Mouse (Mus musculus): ENCODE data around the gene Gdpd5. TPM values are rescaled to one million over a fixed set of nuclear protein-coding genes. Genes with fewer than 3 reads are reported as not detected.
A peak's percentile ranks its signal among the peaks of the same experiment; 100 is the strongest.

Gene Gdpd5
- 24.9 and 25.5 TPM in 2 replicates for polyA plus RNA-seq (2014; fragmentation: Nextera tagmentation; extraction: Ambion mirVana)

- Histone ChIP-seq H3K4me3 (ENCODE audit: control insufficient read depth in 1 of 2, insufficient read depth in 1 of 2, low read depth in 1 of 2, low read length in 2 of 2) (peak within 1 kb of the TSS; percentile 84 to 90), H3K27ac (replicated peaks in 1 of 2; ENCODE audit: control insufficient read depth in 1 of 2, insufficient read depth in 1 of 2, low read depth in 2 of 2, low read length in 2 of 2) (peak within 1 kb of the TSS; percentile 92 to 97), H3K9me3 (ENCODE audit: control insufficient read depth, low read length) (no peaks in the 10 kb centered on the region), H3K27me3 (ENCODE audit: control insufficient read depth, insufficient read depth, low read length) (no peaks in the 10 kb centered on the region), H3K4me2 (ENCODE audit: low read length) (peak within 1 kb of the TSS; percentile 87), H3K36me3 (ENCODE audit: control insufficient read depth, insufficient read depth, low read length) (no peaks in the 10 kb centered on the region; the same call in 1 of the 2 replicates), H3K9ac (ENCODE audit: low read length) (peak within 1 kb of the TSS; percentile 96), H3K4me1 (ENCODE audit: control insufficient read depth in 2 of 2, insufficient read depth in 2 of 2, low read length in 2 of 2) (peaks cover 39 to 55% of the 10 kb centered on the region in 2 experiments)
- ATAC-seq (ENCODE audit: insufficient number of reproducible peaks, insufficient read depth, low FRiP score, low read depth) = peak; percentile 94
- WGBS = under 1% methylated on average over 72 of the region's 73 CpGs
Observed at GRCm38 (mm10) chr7:99381214-99382087, at the start of gene Gdpd5. Gene Gdpd5 (plus strand): TSS chr7:99381414.

- no peaks in the 10 kb centered on the region for H3K27me3 ChIP-seq (ENCODE audit: control insufficient read depth, insufficient read depth, low read length)
- no peaks in the 10 kb centered on the region for H3K9me3 ChIP-seq (ENCODE audit: control insufficient read depth, low read length)
- no peak overlapping the region for H3K9ac ChIP-seq (ENCODE audit: low read length)
- H3K36me3 ChIP-seq (ENCODE audit: control insufficient read depth, insufficient read depth, low read length) = no peaks in the 10 kb centered on the region
- H3K4me1 ChIP-seq (ENCODE audit: control insufficient read depth in 2 of 2, insufficient read depth in 2 of 2, low read length in 2 of 2) = peaks cover 0 to 3% of the 10 kb centered on the region in 2 experiments; a peak in 1 of 4 replicates
- H3K27ac ChIP-seq (replicated peaks in 1 of 2; ENCODE audit: control insufficient read depth in 1 of 2, insufficient read depth in 1 of 2, low read depth in 2 of 2, low read length in 2 of 2) = no peak overlapping the region
- H3K4me3 ChIP-seq (ENCODE audit: control insufficient read depth in 1 of 2, insufficient read depth in 1 of 2, low read depth in 1 of 2, low read length in 2 of 2) = no peak overlapping the region
- 30% methylated on average over 12 of the region's 12 CpGs for WGBS
- no peak overlapping the region for H3K4me2 ChIP-seq (ENCODE audit: low read length)
- peak; percentile 76; the same call in 1 of the 2 replicates for ATAC-seq (ENCODE audit: insufficient number of reproducible peaks, insufficient read depth, low FRiP score, low read depth)
Observed at GRCm38 (mm10) chr7:99332774-99333480, 48.3 kb upstream of the Gdpd5 start.

DNA sequence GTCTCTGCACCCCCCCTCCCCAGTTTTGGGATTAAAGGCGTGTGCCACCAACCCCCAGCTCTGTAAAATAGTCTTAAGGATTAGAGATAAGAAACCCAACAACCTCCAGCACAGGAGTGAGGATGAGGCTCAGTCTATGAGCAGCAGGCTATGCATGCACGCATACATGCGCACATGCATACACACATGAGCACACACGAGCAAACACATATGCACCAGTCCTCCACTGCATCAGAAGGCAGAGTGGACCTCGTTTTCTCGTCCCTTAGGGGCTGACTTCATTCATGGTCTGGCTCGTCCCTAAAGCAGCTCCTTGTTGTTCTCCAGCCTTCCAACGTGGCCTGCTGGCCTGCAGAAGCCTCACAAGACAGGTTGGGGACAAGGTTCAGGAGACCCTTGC, 40.5 kb upstream of the Gdpd5 start:
- Histone ChIP-seq H3K27me3 (ENCODE audit: control insufficient read depth, insufficient read depth, low read length) (no peaks in the 10 kb centered on the region), H3K36me3 (ENCODE audit: control insufficient read depth, insufficient read depth, low read length) (peaks cover 50% of the 10 kb centered on the region), H3K4me1 (ENCODE audit: control insufficient read depth in 2 of 2, insufficient read depth in 2 of 2, low read length in 2 of 2) (no peaks in the 10 kb centered on the region), H3K9ac (ENCODE audit: low read length) (no peak overlapping the region), H3K4me3 (ENCODE audit: control insufficient read depth in 1 of 2, insufficient read depth in 1 of 2, low read depth in 1 of 2, low read length in 2 of 2) (no peak overlapping the region), H3K27ac (replicated peaks in 1 of 2; ENCODE audit: control insufficient read depth in 1 of 2, insufficient read depth in 1 of 2, low read depth in 2 of 2, low read length in 2 of 2) (no peak overlapping the region), H3K9me3 (ENCODE audit: control insufficient read depth, low read length) (no peaks in the 10 kb centered on the region), H3K4me2 (ENCODE audit: low read length) (no peak overlapping the region)
- 74% methylated on average over 8 of the region's 8 CpGs for WGBS
- no peak for ATAC-seq (ENCODE audit: insufficient number of reproducible peaks, insufficient read depth, low FRiP score, low read depth)

DNA sequence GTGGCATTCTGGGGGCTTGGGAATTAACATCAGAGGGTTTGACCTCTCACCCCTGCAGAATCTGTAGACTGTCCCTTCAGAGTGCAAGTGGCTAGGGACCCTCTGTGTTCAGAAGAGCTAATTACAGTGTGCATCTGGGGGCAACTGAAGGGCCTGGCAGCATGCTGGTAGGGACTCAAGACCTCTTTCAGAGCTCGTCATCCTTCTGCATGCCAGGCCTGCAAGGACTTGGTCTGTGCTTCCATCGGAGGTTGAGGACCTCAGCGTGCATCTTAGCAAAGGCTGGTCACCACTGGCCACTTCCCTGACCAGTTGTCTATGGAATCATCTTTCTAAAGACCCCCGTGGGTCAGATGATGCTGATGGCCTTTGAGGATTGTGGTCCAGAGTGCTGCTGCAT, 37.6 kb upstream of the Gdpd5 start:
- WGBS = 77% methylated on average over 4 of the region's 4 CpGs
- no peak overlapping the region for H3K4me3 ChIP-seq (ENCODE audit: control insufficient read depth in 1 of 2, insufficient read depth in 1 of 2, low read depth in 1 of 2, low read length in 2 of 2)
- no peak overlapping the region for H3K27ac ChIP-seq (replicated peaks in 1 of 2; ENCODE audit: control insufficient read depth in 1 of 2, insufficient read depth in 1 of 2, low read depth in 2 of 2, low read length in 2 of 2)
- ATAC-seq (ENCODE audit: insufficient number of reproducible peaks, insufficient read depth, low FRiP score, low read depth) = no peak
- H3K4me2 ChIP-seq (ENCODE audit: low read length) = no peak overlapping the region
- peaks cover 79% of the 10 kb centered on the region for H3K36me3 ChIP-seq (ENCODE audit: control insufficient read depth, insufficient read depth, low read length)
- H3K9me3 ChIP-seq (ENCODE audit: control insufficient read depth, low read length) = no peaks in the 10 kb centered on the region
- peaks cover 2 to 3% of the 10 kb centered on the region in 2 experiments; a peak in 2 of 4 replicates for H3K4me1 ChIP-seq (ENCODE audit: control insufficient read depth in 2 of 2, insufficient read depth in 2 of 2, low read length in 2 of 2)
- H3K27me3 ChIP-seq (ENCODE audit: control insufficient read depth, insufficient read depth, low read length) = no peaks in the 10 kb centered on the region
- H3K9ac ChIP-seq (ENCODE audit: low read length) = no peak overlapping the region

GRCm38 (mm10) chr7:99347268-99347667, 33.9 kb upstream of the Gdpd5 start:
- no peak overlapping the region for H3K27ac ChIP-seq (replicated peaks in 1 of 2; ENCODE audit: control insufficient read depth in 1 of 2, insufficient read depth in 1 of 2, low read depth in 2 of 2, low read length in 2 of 2)
- no peak overlapping the region for H3K4me3 ChIP-seq (ENCODE audit: control insufficient read depth in 1 of 2, insufficient read depth in 1 of 2, low read depth in 1 of 2, low read length in 2 of 2)
- WGBS = 94% methylated on average over 10 of the region's 10 CpGs
- peaks cover 89% of the 10 kb centered on the region for H3K36me3 ChIP-seq (ENCODE audit: control insufficient read depth, insufficient read depth, low read length)
- H3K27me3 ChIP-seq (ENCODE audit: control insufficient read depth, insufficient read depth, low read length) = no peaks in the 10 kb centered on the region
- H3K9ac ChIP-seq (ENCODE audit: low read length) = no peak overlapping the region
- H3K4me1 ChIP-seq (ENCODE audit: control insufficient read depth in 2 of 2, insufficient read depth in 2 of 2, low read length in 2 of 2) = peaks cover 11 to 28% of the 10 kb centered on the region in 2 experiments; a peak in 3 of 4 replicates
- H3K4me2 ChIP-seq (ENCODE audit: low read length) = no peak overlapping the region
- ATAC-seq (ENCODE audit: insufficient number of reproducible peaks, insufficient read depth, low FRiP score, low read depth) = no peak
- H3K9me3 ChIP-seq (ENCODE audit: control insufficient read depth, low read length) = no peaks in the 10 kb centered on the region

GRCm38 (mm10) chr7:99348883-99349282, 32.3 kb upstream of the Gdpd5 start:
- H3K27ac ChIP-seq (replicated peaks in 1 of 2; ENCODE audit: control insufficient read depth in 1 of 2, insufficient read depth in 1 of 2, low read depth in 2 of 2, low read length in 2 of 2) = 0 out of 4 replicates have a peak overlapping the region, but pooled peaks of 1 of the 2 experiments have one; percentile 0
- peaks cover 75% of the 10 kb centered on the region for H3K36me3 ChIP-seq (ENCODE audit: control insufficient read depth, insufficient read depth, low read length)
- peaks cover 19 to 36% of the 10 kb centered on the region in 2 experiments for H3K4me1 ChIP-seq (ENCODE audit: control insufficient read depth in 2 of 2, insufficient read depth in 2 of 2, low read length in 2 of 2)
- H3K9ac ChIP-seq (ENCODE audit: low read length) = peak overlapping the region; percentile 30; the same call in 1 of the 2 replicates
- no peaks in the 10 kb centered on the region for H3K9me3 ChIP-seq (ENCODE audit: control insufficient read depth, low read length)
- no peaks in the 10 kb centered on the region for H3K27me3 ChIP-seq (ENCODE audit: control insufficient read depth, insufficient read depth, low read length)
- H3K4me3 ChIP-seq (ENCODE audit: control insufficient read depth in 1 of 2, insufficient read depth in 1 of 2, low read depth in 1 of 2, low read length in 2 of 2) = no peak overlapping the region
- no peak overlapping the region for H3K4me2 ChIP-seq (ENCODE audit: low read length)
- no peak for ATAC-seq (ENCODE audit: insufficient number of reproducible peaks, insufficient read depth, low FRiP score, low read depth)
- WGBS = 93% methylated on average over 26 of the region's 26 CpGs
